Mouse (Mus musculus) liver, embryonic 16.5 days (tissue): ENCODE measurements at regions not wholly inside any gene's neighbourhood (a gene's known extent, or its start where the extent isn't known, plus 50 kb on each side); places are given as distances from the start of the nearest gene placed in this dataset.

Source experiments
- ATAC-seq: fragments of 200-750 bp; cut with Nextera tagmentation; 2 replicates; pipeline ENCODE4 v1.8.0; 2017; ENCODE audit warnings: low read depth, mild to moderate bottlenecking, moderate number of reproducible peaks, moderate library complexity
- H3K27ac ChIP-seq: fragments of 300-500 bp; sonication (generic); 2 replicates; pipeline ENCODE4 v1.5.1; 2014; ENCODE audit warnings: mild to moderate bottlenecking, low read length
- H3K27me3 ChIP-seq: fragments of 300-500 bp; sonication (generic); 2 replicates; pipeline ENCODE4 v1.6.1; 2014; ENCODE audit warnings: low read depth, low read length, mixed read lengths; ENCODE audit not compliant: control insufficient read depth, insufficient read depth
- H3K36me3 ChIP-seq: fragments of 300-500 bp; sonication (generic); 2 replicates; pipeline ENCODE4 v1.6.1; 2014; ENCODE audit warnings: mild to moderate bottlenecking; ENCODE audit not compliant: control insufficient read depth, insufficient read depth
- H3K4me1 ChIP-seq: fragments of 300-500 bp; sonication (generic); 2 replicates; pipeline ENCODE4 v1.6.1; 2014; ENCODE audit warnings: low read depth, low read length, mixed read lengths; ENCODE audit not compliant: control insufficient read depth
- H3K4me2 ChIP-seq: fragments of 300-500 bp; sonication (generic); 2 replicates; pipeline ENCODE4 v1.6.1; 2014; ENCODE audit warnings: low read depth, low read length, mixed read lengths
- H3K4me3 ChIP-seq: fragments of 300-500 bp; sonication (generic); 2 replicates; pipeline ENCODE4 v1.5.1; 2014; ENCODE audit warnings: low read depth, mild to moderate bottlenecking, low read length
- H3K9ac ChIP-seq: fragments of 300-500 bp; sonication (generic); 2 replicates; pipeline ENCODE4 v1.6.1; 2014; ENCODE audit warnings: low read depth, low read length
- H3K9me3 ChIP-seq: fragments of 300-500 bp; sonication (generic); replicated peaks from 2 replicates; pipeline ENCODE4 v1.6.1; 2016; ENCODE audit warnings: low read length; ENCODE audit not compliant: control insufficient read depth
- WGBS: fragments of 180-500 bp; shearing (Covaris S2); extraction: QIAGEN DNeasy Blood & Tissue Kit; methylation state at CpG from one replicate; pipeline ENCODE4 v1.1.7; 2014; ENCODE audit not compliant: insufficient replicate concordance; 5-methylcytosine and 5-hydroxymethylcytosine counted together

DNA sequence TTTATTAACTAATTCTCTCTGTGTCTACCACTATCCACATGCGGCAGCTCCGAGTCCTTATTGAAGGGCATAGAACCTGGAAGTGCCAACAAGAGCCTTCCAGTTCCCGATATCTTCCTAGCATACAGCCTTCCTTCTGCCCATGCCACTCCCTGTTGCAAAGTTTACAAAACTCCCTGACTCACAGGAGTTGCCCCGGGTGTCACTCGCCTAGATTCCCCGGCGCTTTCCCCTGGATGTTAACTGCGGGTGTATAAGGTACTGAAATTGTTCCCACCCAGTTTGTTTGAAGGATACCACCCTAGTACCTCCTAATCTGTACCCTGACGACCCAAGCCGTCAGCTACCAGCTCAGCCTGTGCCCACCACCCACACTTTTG, 125.7 kb upstream of the Arid1b start:
- H3K4me3 ChIP-seq: no peak overlapping the region
- ATAC-seq: no peak
- H3K9me3 ChIP-seq: no peaks in the 10 kb centered on the region
- no peaks in the 10 kb centered on the region for H3K36me3 ChIP-seq
- WGBS: 68% methylated on average over 10 of the region's 10 CpGs
- no peak overlapping the region for H3K27ac ChIP-seq
- H3K4me1 ChIP-seq: no peaks in the 10 kb centered on the region
- H3K4me2 ChIP-seq: no peak overlapping the region
- H3K9ac ChIP-seq: no peak overlapping the region
- H3K27me3 ChIP-seq: no peaks in the 10 kb centered on the region

GRCm38 (mm10) chr17:4868861-4869260, 125.3 kb upstream of the Arid1b start:
- no peaks in the 10 kb centered on the region for H3K36me3 ChIP-seq
- no peaks in the 10 kb centered on the region for H3K27me3 ChIP-seq
- no peak overlapping the region for H3K4me3 ChIP-seq
- 57% methylated on average over 5 of the region's 5 CpGs for WGBS
- ATAC-seq: no peak
- no peak overlapping the region for H3K27ac ChIP-seq
- no peaks in the 10 kb centered on the region for H3K9me3 ChIP-seq
- no peak overlapping the region for H3K9ac ChIP-seq
- H3K4me1 ChIP-seq: no peaks in the 10 kb centered on the region
- H3K4me2 ChIP-seq: no peak overlapping the region

GRCm38 (mm10) chr17:4871267-4871666, 122.9 kb upstream of the Arid1b start:
- ATAC-seq: no peak
- 45% methylated on average over 2 of the region's 2 CpGs for WGBS
- Histone ChIP-seq H3K27me3 (no peaks in the 10 kb centered on the region), H3K9ac (no peak overlapping the region), H3K9me3 (no peaks in the 10 kb centered on the region), H3K27ac (no peak overlapping the region), H3K4me1 (no peaks in the 10 kb centered on the region), H3K4me2 (no peak overlapping the region), H3K36me3 (no peaks in the 10 kb centered on the region), H3K4me3 (no peak overlapping the region)

- no peak overlapping the region for H3K4me2 ChIP-seq
- H3K9me3 ChIP-seq: no peaks in the 10 kb centered on the region
- ATAC-seq: no peak
- H3K4me1 ChIP-seq: no peaks in the 10 kb centered on the region
- H3K4me3 ChIP-seq: no peak overlapping the region
- 66% methylated on average over 2 of the region's 2 CpGs for WGBS
- no peak overlapping the region for H3K9ac ChIP-seq
- no peaks in the 10 kb centered on the region for H3K36me3 ChIP-seq
- no peaks in the 10 kb centered on the region for H3K27me3 ChIP-seq
- no peak overlapping the region for H3K27ac ChIP-seq
Observed at GRCm38 (mm10) chr17:4874459-4874858, 119.7 kb upstream of the Arid1b start.

DNA sequence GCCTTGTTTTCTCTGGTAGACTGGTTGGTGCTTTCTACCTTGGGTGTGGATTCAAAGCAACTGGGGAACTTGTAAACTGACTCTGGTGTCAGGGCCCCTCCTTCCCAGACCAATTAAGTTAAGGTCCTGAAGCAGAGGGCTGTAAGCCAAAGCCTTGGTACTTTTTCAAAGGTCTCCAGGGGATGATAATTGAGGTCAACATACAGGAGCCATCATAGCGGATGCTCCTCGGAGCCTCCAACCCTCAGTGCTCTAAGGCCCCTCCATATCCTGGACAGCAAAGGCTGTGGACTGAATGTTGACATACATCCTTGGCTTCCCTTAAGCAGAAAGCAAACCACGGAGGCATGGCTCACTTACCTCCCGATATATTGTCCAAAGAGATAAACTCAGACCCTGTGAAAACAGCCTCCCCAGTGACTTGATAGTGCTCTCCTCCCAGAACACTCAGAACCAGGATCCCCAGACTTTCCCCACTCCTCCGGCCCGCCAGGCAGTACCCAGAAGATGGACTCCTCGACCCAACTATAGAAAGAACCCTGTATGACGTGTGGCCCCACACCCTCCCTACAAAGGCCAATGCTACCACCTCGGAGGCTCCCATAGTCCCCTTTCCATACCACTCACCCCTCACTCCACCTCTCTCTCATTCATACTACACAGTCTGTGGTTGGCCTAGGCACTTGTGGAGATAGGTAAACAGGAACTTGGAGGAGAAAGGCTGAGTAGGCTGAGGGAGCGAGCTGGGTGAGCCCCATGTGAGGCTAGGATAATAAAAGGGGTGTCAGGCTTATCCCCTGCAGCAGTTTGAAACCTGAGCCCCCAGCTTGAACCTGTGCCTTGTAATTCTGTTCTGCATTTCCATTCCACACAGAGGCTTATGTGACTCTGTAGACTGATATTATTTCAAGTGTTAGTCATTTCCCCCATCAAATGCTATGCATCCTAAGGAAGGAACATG, 118.8 kb upstream of the Arid1b start:
- no peak overlapping the region for H3K4me2 ChIP-seq
- H3K4me1 ChIP-seq: no peaks in the 10 kb centered on the region
- 52% methylated on average over 10 of the region's 10 CpGs for WGBS
- no peaks in the 10 kb centered on the region for H3K27me3 ChIP-seq
- H3K9me3 ChIP-seq: no peaks in the 10 kb centered on the region
- H3K36me3 ChIP-seq: no peaks in the 10 kb centered on the region
- H3K27ac ChIP-seq: no peak overlapping the region
- no peak overlapping the region for H3K4me3 ChIP-seq
- no peak overlapping the region for H3K9ac ChIP-seq
- ATAC-seq: no peak

GRCm38 (mm10) chr17:4876431-4876830, 117.7 kb upstream of the Arid1b start:
- no peaks in the 10 kb centered on the region for H3K36me3 ChIP-seq
- no peaks in the 10 kb centered on the region for H3K4me1 ChIP-seq
- WGBS: 65% methylated on average over 4 of the region's 4 CpGs
- no peak overlapping the region for H3K9ac ChIP-seq
- H3K4me2 ChIP-seq: no peak overlapping the region
- no peaks in the 10 kb centered on the region for H3K27me3 ChIP-seq
- H3K4me3 ChIP-seq: no peak overlapping the region
- H3K27ac ChIP-seq: no peak overlapping the region
- no peaks in the 10 kb centered on the region for H3K9me3 ChIP-seq
- ATAC-seq: no peak

DNA sequence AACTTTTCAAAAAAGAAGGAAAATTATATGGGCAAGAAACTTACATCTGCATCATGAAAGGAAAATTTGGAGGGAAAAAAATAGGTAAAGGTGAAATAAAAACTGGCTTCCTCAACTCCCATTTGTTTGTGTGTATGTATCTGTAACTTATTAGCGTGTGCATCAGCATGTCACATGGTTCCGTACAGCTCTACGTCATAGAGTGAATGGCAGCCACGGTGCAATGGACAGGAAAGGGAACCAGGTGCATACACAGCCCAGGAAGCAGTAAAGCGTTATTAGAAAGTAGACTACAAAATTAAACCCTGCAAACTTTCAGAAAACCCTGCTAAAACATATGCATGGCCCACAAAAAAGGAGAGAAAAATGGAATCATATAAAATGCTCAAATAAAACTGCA, 112.7 kb upstream of the Arid1b start:
- Histone ChIP-seq H3K4me3 (no peak overlapping the region), H3K4me2 (no peak overlapping the region), H3K9ac (no peak overlapping the region), H3K9me3 (no peaks in the 10 kb centered on the region), H3K4me1 (no peaks in the 10 kb centered on the region), H3K36me3 (no peaks in the 10 kb centered on the region), H3K27me3 (no peaks in the 10 kb centered on the region), H3K27ac (no peak overlapping the region)
- no peak for ATAC-seq
- 37% methylated on average over 5 of the region's 5 CpGs for WGBS

DNA sequence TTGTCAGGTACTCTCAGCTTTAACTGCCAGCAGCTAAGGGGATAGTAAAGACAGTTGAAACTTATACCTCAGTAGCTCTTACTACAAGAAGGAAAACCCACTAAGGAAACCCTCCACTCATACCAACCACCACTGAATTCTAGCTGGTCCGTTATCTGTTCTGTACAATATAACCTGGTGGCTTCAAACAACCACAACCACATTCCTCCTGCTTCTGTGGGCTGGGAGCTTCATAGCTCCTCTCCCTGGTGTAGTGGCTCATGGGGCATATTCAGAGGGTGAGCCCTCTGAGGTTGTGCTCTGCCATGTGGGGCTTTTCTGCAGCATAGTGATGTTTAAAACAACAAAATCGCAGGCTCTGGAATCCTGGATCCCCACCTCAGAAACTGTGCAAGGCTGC, 110.0 kb upstream of the Arid1b start:
- Histone ChIP-seq H3K4me3 (no peak overlapping the region), H3K27me3 (no peaks in the 10 kb centered on the region), H3K36me3 (no peaks in the 10 kb centered on the region), H3K4me1 (no peaks in the 10 kb centered on the region), H3K9me3 (no peaks in the 10 kb centered on the region), H3K9ac (no peak overlapping the region), H3K27ac (no peak overlapping the region), H3K4me2 (no peak overlapping the region)
- ATAC-seq: no peak
- WGBS: 44% methylated on average over 2 of the region's 2 CpGs

DNA sequence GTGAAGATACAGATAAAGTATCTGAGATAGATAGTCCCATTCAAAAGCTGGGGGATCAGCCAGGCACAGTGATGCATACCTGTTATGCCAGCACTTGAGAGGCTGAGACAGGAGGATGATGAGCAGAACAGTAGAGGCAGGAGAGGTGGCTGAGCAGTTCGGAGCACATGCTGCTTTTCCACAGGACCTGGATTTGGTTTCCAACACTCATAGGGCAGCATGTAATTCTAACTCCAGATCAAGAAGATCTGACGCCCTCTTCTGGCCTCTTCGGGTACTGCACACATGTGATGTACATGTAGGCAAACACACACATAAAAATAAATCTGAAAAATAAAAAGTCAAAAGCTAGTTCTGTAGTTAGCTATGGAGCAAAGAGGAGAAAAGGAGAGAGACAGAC, 109.4 kb upstream of the Arid1b start:
- 55% methylated on average over 3 of the region's 3 CpGs for WGBS
- H3K4me2 ChIP-seq: no peak overlapping the region

More for the DNA sequence above, 109.4 kb upstream of the Arid1b start:
- no peaks in the 10 kb centered on the region for H3K4me1 ChIP-seq
- no peak overlapping the region for H3K4me3 ChIP-seq
- ATAC-seq: no peak
- H3K36me3 ChIP-seq: no peaks in the 10 kb centered on the region
- no peak overlapping the region for H3K27ac ChIP-seq
- H3K9ac ChIP-seq: no peak overlapping the region
- H3K27me3 ChIP-seq: no peaks in the 10 kb centered on the region
- H3K9me3 ChIP-seq: no peaks in the 10 kb centered on the region
